Mouse (Mus musculus) spleen, adult 2 months (tissue): ENCODE data around the gene Srebf2.

Experiments used
- CTCF ChIP-seq: fragments of 200-500 bp; IDR thresholded peaks from 2 replicates; pipeline ENCODE4 v1.5.1; 2011; ENCODE audit warnings: mild to moderate bottlenecking, inconsistent platforms; ENCODE audit not compliant: insufficient read depth, insufficient read length, insufficient replicate concordance; ENCODE audit errors: extremely low read depth
- POLR2A ChIP-seq: fragments of 200-500 bp; IDR thresholded peaks from 2 replicates; pipeline ENCODE4 v1.6.1; 2011; ENCODE audit warnings: low read depth, low read length, inconsistent platforms

DNA sequence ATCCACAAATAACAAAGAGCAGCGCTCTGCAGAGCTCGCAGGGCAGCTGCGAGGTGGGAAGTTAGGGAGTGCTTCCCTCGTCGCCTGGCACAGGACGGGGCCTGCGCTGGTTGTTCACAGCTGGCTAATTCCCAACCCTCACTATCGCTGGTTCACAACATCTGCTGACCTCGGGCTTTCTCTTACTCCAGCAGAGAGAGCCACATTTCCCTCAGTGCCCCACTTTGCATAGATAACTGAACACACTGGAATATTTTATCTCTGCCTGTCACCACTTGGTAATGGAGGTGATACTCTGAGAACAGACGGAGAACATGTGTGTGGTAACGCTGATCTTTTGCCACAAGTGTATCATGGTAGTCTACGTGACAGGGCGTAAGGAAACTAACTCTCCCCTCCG lies 39.1 kb downstream of the Srebf2 start:
- TF ChIP-seq CTCF = no peak
- TF ChIP-seq POLR2A = no peak
